Mouse (Mus musculus) heart, embryonic 13.5 days (tissue): ENCODE measurements at regions not wholly inside any gene's neighbourhood (a gene's known extent, or its start where the extent isn't known, plus 50 kb on each side); places are given as distances from the start of the nearest gene placed in this dataset.

Source experiments
- ATAC-seq: fragments of 200-750 bp; cut with Nextera tagmentation; 2 replicates; pipeline ENCODE4 v1.8.0; 2017; ENCODE audit warnings: moderate TSS enrichment; ENCODE audit not compliant: insufficient number of reproducible peaks, low FRiP score, low TSS enrichment; ENCODE audit errors: extremely low read depth
- H3K27ac ChIP-seq: fragments of 300-500 bp; sonication (generic); replicated peaks from 2 replicates; pipeline ENCODE4 v1.5.1; 2015; ENCODE audit warnings: moderate library complexity, mild to moderate bottlenecking, inconsistent platforms
- H3K27me3 ChIP-seq: fragments of 300-500 bp; sonication (generic); replicated peaks from 2 replicates; pipeline ENCODE4 v1.6.1; 2015; ENCODE audit warnings: mild to moderate bottlenecking, inconsistent platforms
- H3K36me3 ChIP-seq: fragments of 300-500 bp; sonication (generic); 2 replicates; pipeline ENCODE4 v1.6.1; 2015; ENCODE audit warnings: mild to moderate bottlenecking, inconsistent platforms
- H3K4me1 ChIP-seq: fragments of 300-500 bp; sonication (generic); 2 replicates; pipeline ENCODE4 v1.6.1; 2015; ENCODE audit warnings: inconsistent platforms
- H3K4me2 ChIP-seq: fragments of 300-500 bp; sonication (generic); 2 replicates; pipeline ENCODE4 v1.6.1; 2015; ENCODE audit warnings: inconsistent platforms, mild to moderate bottlenecking, moderate library complexity
- H3K4me3 ChIP-seq: fragments of 300-500 bp; sonication (generic); 2 replicates; pipeline ENCODE4 v1.5.1; 2015; ENCODE audit warnings: moderate library complexity, mild to moderate bottlenecking, inconsistent platforms
- H3K9ac ChIP-seq: fragments of 300-500 bp; sonication (generic); 2 replicates; pipeline ENCODE4 v1.6.1; 2015; ENCODE audit warnings: inconsistent platforms, mild to moderate bottlenecking, moderate library complexity
- H3K9me3 ChIP-seq: fragments of 300-500 bp; sonication (generic); 2 replicates; pipeline ENCODE4 v1.6.1; 2016; ENCODE audit warnings: inconsistent platforms
- WGBS: fragments of 180-500 bp; shearing (Covaris S2); methylation state at CpG from one replicate; pipeline ENCODE4 v1.1.7; 2015; ENCODE audit warnings: mixed read lengths; 5-methylcytosine and 5-hydroxymethylcytosine counted together

GRCm38 (mm10) chr5:43071541-43071940 lies 161.4 kb upstream of the Cpeb2 start:
- WGBS, result 64% methylated on average over 3 of the region's 3 CpGs
- Histone ChIP-seq H3K27ac (no peak overlapping the region), H3K4me2 (no peak overlapping the region), H3K9ac (no peak overlapping the region), H3K27me3 (no peaks in the 10 kb centered on the region), H3K36me3 (no peaks in the 10 kb centered on the region), H3K9me3 (no peaks in the 10 kb centered on the region), H3K4me3 (no peak overlapping the region), H3K4me1 (no peaks in the 10 kb centered on the region)
- no peak for ATAC-seq

GRCm38 (mm10) chr5:43072340-43072739 lies 160.6 kb upstream of the Cpeb2 start:
- no peak for ATAC-seq
- Histone ChIP-seq H3K9ac (no peak overlapping the region), H3K4me1 (no peaks in the 10 kb centered on the region), H3K27me3 (no peaks in the 10 kb centered on the region), H3K9me3 (no peaks in the 10 kb centered on the region), H3K4me2 (no peak overlapping the region), H3K27ac (no peak overlapping the region), H3K36me3 (no peaks in the 10 kb centered on the region), H3K4me3 (no peak overlapping the region)
- WGBS, result 87% methylated on average over 2 of the region's 2 CpGs

GRCm38 (mm10) chr5:43074536-43074935 lies 158.4 kb upstream of the Cpeb2 start:
- no peak overlapping the region for H3K4me2 ChIP-seq
- H3K4me3 ChIP-seq, result no peak overlapping the region
- H3K9ac ChIP-seq, result no peak overlapping the region
- H3K4me1 ChIP-seq, result no peaks in the 10 kb centered on the region
- H3K36me3 ChIP-seq, result no peaks in the 10 kb centered on the region
- ATAC-seq, result no peak
- H3K9me3 ChIP-seq, result no peaks in the 10 kb centered on the region
- 78% methylated on average over 3 of the region's 3 CpGs for WGBS
- no peak overlapping the region for H3K27ac ChIP-seq
- no peaks in the 10 kb centered on the region for H3K27me3 ChIP-seq

GRCm38 (mm10) chr5:43080252-43080651 lies 152.7 kb upstream of the Cpeb2 start:
- H3K9me3 ChIP-seq, result no peaks in the 10 kb centered on the region
- 77% methylated on average over 1 of the region's 1 CpGs for WGBS
- no peaks in the 10 kb centered on the region for H3K27me3 ChIP-seq
- no peak for ATAC-seq
- no peak overlapping the region for H3K27ac ChIP-seq
- H3K4me1 ChIP-seq, result peaks cover 15% of the 10 kb centered on the region
- H3K9ac ChIP-seq, result no peak overlapping the region
- no peak overlapping the region for H3K4me3 ChIP-seq
- no peak overlapping the region for H3K4me2 ChIP-seq
- H3K36me3 ChIP-seq, result no peaks in the 10 kb centered on the region

- H3K4me3 ChIP-seq, result no peak overlapping the region
- peak overlapping the region; percentile 39; the same call in 1 of the 2 replicates for H3K27ac ChIP-seq
- WGBS, result 34% methylated on average over 11 of the region's 11 CpGs
- H3K4me1 ChIP-seq, result peaks cover 24% of the 10 kb centered on the region
- no peak overlapping the region for H3K9ac ChIP-seq
- no peak overlapping the region for H3K4me2 ChIP-seq
- H3K36me3 ChIP-seq, result no peaks in the 10 kb centered on the region
- no peaks in the 10 kb centered on the region for H3K9me3 ChIP-seq
- ATAC-seq, result no peak
- H3K27me3 ChIP-seq, result no peaks in the 10 kb centered on the region
These were observed 151.1 kb upstream of the Cpeb2 start for GRCm38 (mm10) chr5:43081561-43082534.

GRCm38 (mm10) chr5:43087077-43087476 lies 145.9 kb upstream of the Cpeb2 start:
- Histone ChIP-seq H3K27me3 (no peaks in the 10 kb centered on the region), H3K4me3 (no peak overlapping the region), H3K4me2 (no peak overlapping the region), H3K4me1 (peaks cover 39% of the 10 kb centered on the region), H3K36me3 (no peaks in the 10 kb centered on the region), H3K9me3 (no peaks in the 10 kb centered on the region), H3K27ac (no peak overlapping the region), H3K9ac (no peak overlapping the region)
- 63% methylated on average over 2 of the region's 2 CpGs for WGBS
- no peak for ATAC-seq

- Histone ChIP-seq H3K4me3 (no peak overlapping the region), H3K27ac (peak overlapping the region; percentile 61), H3K36me3 (no peaks in the 10 kb centered on the region), H3K9ac (no peak overlapping the region), H3K27me3 (no peaks in the 10 kb centered on the region), H3K9me3 (no peaks in the 10 kb centered on the region), H3K4me2 (no peak overlapping the region; the same call in 1 of the 2 replicates), H3K4me1 (peaks cover 34% of the 10 kb centered on the region)
- ATAC-seq, result peak; percentile 54; the same call in 1 of the 2 replicates
- 21% methylated on average over 8 of the region's 8 CpGs for WGBS
These were observed 145.0 kb upstream of the Cpeb2 start for GRCm38 (mm10) chr5:43087907-43088387.

GRCm38 (mm10) chr5:43088650-43089397 lies 144.1 kb upstream of the Cpeb2 start:
- Histone ChIP-seq H3K9ac (0 out of 2 replicates have a peak overlapping the region, but pooled peaks have one; percentile 33), H3K36me3 (no peaks in the 10 kb centered on the region), H3K27me3 (no peaks in the 10 kb centered on the region), H3K4me2 (no peak overlapping the region; the same call in 1 of the 2 replicates), H3K9me3 (no peaks in the 10 kb centered on the region), H3K27ac (peak overlapping the region; percentile 61), H3K4me1 (peaks cover 39% of the 10 kb centered on the region), H3K4me3 (no peak overlapping the region)
- ATAC-seq, result no peak
- WGBS, result 66% methylated on average over 12 of the region's 12 CpGs

- peaks cover 46% of the 10 kb centered on the region for H3K4me1 ChIP-seq
- no peak overlapping the region for H3K4me3 ChIP-seq
- 64% methylated on average over 2 of the region's 2 CpGs for WGBS
- no peak overlapping the region for H3K4me2 ChIP-seq
- no peak overlapping the region for H3K27ac ChIP-seq
- no peak for ATAC-seq
- no peak overlapping the region for H3K9ac ChIP-seq
- H3K9me3 ChIP-seq, result no peaks in the 10 kb centered on the region
- H3K27me3 ChIP-seq, result no peaks in the 10 kb centered on the region
- H3K36me3 ChIP-seq, result no peaks in the 10 kb centered on the region
These were observed 143.5 kb upstream of the Cpeb2 start for GRCm38 (mm10) chr5:43089475-43089874.

- Histone ChIP-seq H3K27me3 (no peaks in the 10 kb centered on the region), H3K9ac (no peak overlapping the region), H3K4me3 (no peak overlapping the region), H3K4me2 (no peak overlapping the region), H3K27ac (no peak overlapping the region), H3K9me3 (no peaks in the 10 kb centered on the region), H3K4me1 (peaks cover 50% of the 10 kb centered on the region), H3K36me3 (no peaks in the 10 kb centered on the region)
- no peak for ATAC-seq
- 92% methylated on average over 1 of the region's 1 CpGs for WGBS
These were observed 143.0 kb upstream of the Cpeb2 start for GRCm38 (mm10) chr5:43089941-43090340.

GRCm38 (mm10) chr5:43093647-43094326 lies 139.2 kb upstream of the Cpeb2 start:
- H3K27ac ChIP-seq, result peak overlapping the region; percentile 78
- H3K36me3 ChIP-seq, result no peaks in the 10 kb centered on the region
- H3K27me3 ChIP-seq, result no peaks in the 10 kb centered on the region
- H3K9me3 ChIP-seq, result no peaks in the 10 kb centered on the region
- 0 out of 2 replicates have a peak overlapping the region, but pooled peaks have one; percentile 35 for H3K9ac ChIP-seq
- WGBS, result 47% methylated on average over 5 of the region's 5 CpGs
- no peak overlapping the region for H3K4me3 ChIP-seq
- peak; percentile 31; the same call in 1 of the 2 replicates for ATAC-seq
- peak overlapping the region; percentile 32 for H3K4me2 ChIP-seq
- H3K4me1 ChIP-seq, result peaks cover 19% of the 10 kb centered on the region
